Mouse (Mus musculus): ENCODE measurements around the gene Gm3298.
"Not testable (repeated sequence)": the region's sequence is repeated elsewhere in the genome, so short reads cannot be mapped to it uniquely, and the experiment has no call there.

The Gm3298 gene

DNA sequence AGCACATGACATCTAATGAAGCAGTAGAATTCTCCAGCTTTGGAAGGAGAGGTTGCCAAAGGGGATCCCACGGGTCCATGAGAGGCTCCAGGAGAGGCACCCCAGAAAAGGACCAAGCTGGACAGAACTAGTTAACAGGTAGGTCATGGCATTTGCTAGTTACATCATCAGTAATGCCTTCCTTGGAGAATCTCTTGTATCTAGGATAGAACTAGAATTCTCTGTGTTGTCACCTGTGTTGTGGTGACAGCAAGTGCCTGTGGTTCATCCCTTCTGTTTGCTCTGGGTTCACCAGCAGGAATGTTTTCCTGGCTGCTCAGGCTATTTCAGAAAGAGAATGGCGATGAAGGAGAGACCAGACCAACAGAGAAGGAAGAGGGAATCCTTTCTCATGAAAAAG is at the start of gene Gm3298:
TSS of gene Gm3298 (plus strand) at position 301 of the 400 bp plus-strand sequence.
- DNase-seq (ENCODE audit: low read depth, low spot score), result not testable (repeated sequence)

DNA sequence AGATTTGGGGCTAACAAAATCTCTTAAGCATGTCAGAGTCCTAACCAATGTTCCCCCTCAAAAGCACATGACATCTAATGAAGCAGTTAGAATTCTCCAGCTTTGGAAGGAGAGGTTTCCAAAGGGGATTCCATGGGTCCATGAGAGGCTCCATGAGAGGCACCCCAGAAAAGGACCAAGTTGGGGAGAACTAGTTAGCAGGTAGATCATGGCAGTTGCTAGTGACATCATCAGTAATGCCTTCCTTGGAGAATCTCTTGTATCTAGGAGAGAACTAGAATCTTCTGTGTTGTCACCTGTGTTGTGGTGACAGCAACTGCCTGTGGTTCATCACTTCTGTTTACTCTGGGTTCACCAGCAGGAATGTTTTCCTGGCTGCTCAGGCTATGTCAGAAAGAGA is 32.1 kb upstream of the Gm3298 start, which contains the start of gene Gm8297:
TSS of gene Gm8297 (plus strand) at position 301 of the 400 bp plus-strand sequence.
- DNase-seq (ENCODE audit: low read depth, low spot score), result not testable (repeated sequence)

DNA sequence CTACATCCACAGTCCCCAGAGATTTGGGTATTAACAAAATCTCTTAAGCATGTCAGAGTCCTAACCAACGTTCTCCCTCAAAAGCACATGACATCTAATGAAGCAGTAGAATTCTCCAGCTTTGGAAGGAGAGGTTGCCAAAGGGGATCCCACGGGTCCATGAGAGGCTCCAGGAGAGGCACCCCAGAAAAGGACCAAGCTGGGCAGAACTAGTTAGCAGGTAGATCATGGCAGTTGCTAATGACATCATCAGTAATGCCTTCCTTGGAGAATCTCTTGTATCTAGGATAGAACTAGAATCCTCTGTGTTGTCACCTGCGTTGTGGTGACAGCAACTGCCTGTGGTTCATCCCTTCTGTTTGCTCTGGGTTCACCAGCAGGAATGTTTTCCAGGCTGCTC is 34.6 kb downstream of the Gm3298 start, which contains the start of gene 4930555G01Rik:
TSS of gene 4930555G01Rik (plus strand) at position 301 of the 400 bp plus-strand sequence.
- DNase-seq (ENCODE audit: low read depth, low spot score), result not testable (repeated sequence)
